Mouse (Mus musculus) layer of hippocampus, adult 11-12 months (tissue): ENCODE results near the gene Nek4.
A peak's percentile ranks its signal among the peaks of the same experiment; 100 is the strongest.

Experiments used
- DNase-seq: peaks from one replicate; pipeline ENCODE4 v3.0.0; 2022; ENCODE audit warnings: low spot score

Nek4 gene

DNA sequence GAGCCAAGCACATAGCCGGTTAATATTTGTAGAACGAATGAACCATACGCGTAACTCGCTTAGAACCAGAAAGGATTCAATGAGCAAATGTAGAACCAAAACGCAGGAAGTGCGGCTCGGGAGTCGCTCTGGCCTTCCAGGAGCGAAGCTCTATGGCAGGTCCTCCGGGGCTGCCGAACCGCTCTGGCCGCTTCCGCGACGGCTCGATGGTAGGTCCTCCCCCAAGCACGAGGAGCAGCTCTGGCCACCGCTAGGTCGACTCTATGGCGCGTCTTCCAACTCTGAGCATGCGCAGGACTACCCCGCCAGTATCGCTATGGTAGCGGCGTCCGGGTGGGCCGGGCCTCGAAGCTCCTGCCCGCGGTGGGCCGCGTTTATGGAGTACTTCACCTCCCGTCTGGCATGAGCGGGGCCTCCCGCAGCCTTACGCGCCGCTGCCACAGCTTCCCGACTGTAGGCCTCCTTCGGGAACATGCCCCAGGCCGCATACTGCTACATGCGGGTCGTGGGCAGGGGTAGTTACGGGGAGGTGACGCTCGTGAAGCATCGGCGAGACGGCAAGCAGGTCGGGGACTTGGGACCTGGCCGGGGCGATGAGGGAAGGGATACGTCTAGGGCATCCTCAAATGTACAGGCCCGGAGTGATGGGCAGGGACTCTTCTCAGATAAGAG, at the start of gene Nek4:
TSS of gene Nek4 (plus strand) at position 224 of the 672 bp plus-strand sequence.
- peak; percentile 96 for DNase-seq

GRCm38 (mm10) chr14:30902628-30903027, 48.5 kb upstream of the Nek4 start:
- DNase-seq = no peak

DNA sequence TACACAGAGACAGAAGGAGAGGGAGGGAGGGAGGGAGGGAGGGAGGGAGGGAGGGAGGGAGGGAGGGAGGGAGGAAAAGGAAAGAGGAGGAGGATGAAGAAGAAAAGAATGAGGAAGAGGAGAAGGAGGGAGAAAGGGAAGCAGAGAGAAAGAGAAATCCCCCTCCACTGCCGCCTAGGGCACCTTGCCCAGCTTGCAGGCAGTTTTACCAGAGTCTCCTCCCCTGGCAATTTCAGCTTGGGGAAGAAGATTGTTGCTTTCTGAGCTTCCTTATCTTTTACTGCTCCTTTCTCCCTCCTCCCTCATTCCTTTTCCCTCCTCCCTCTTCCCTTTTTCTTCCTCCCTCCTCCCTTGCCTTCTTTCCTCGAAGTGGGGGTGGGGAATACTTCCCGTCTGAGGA, 48.1 kb upstream of the Nek4 start:
- DNase-seq = no peak

DNA sequence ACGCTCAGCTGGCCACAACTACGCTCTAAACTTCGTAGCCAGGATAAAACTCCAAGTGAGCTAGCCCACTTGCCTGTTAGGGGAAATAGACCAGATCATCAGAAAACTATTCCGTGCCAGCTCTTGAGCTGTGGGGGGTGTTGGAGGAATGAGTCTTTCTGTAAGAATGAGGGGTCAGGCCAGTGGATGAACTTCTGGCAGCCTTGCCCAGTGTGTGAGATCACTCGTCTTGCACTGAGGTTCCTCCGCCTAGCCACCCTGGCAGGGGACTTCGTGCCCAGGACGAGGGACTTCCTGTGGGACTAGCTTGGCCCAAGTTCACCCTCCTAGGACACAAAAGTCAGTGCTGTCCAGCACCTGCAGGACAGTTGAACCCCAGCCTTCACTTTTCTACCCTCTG, 46.9 kb upstream of the Nek4 start:
- DNase-seq = no peak

- DNase-seq = no peak
Observed at GRCm38 (mm10) chr14:30906001-30906400, 45.2 kb upstream of the Nek4 start.

DNA sequence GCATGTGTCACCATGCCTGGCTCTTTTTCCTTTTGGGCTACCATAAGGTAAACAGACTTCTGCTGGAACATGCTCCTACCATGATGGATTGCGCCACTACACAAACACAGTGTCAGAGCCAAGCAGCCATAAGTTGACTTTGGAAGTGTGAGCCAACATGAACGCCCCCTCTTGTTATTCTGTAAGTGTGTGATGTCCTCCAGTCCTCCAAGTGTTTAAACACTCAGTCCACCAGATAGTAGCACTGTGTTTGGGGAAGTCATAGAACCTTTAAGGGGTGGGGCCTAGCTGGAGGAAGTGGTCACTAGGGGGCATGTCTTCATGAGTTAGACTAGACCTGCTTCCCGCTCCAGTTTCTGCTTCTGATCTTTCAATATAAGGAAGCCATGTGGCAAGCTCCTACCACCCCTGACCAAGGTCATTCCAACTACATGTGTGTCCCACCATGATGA, 43.3 kb upstream of the Nek4 start:
- peak; percentile 21 for DNase-seq

DNA sequence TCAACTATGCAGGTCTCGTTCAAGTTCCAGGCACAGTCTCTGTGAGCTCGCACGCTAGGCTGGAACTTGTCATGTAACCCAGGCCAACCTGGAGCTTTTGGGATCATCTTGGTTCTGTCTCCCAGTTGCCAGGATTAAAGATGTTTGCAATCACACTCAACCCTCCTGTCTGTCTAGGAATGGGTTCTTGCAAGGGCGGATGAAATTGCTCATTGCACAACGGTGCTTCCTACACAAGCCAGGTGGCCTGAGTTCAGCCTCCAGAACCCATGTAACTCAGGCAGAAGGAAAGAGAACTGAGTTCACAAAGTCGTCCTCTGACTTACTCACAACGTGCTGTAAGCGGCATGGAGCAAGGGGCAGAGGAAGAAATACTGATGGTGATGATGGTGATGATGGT, 40.0 kb upstream of the Nek4 start:
- no peak for DNase-seq

DNA sequence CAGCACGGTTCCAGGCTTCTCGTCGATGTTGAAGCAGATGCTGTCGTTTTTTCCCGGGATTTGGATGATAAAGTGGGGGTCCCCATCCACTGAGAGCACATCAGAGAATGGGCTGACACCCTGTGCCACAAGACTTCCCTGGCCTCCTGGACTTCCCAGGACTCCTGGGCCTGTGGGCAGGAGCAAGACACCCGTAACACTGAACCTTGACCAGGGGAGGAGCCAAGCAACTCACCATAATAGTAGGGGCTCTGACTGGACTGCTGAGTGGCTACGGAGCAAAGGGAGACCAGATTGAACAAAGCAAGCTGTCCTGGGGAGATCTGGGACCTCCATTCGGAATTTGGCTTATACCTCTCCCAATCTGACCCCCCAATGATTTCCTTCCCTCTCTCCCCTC, 38.5 kb upstream of the Nek4 start:
- no peak for DNase-seq

- no peak for DNase-seq
Observed at GRCm38 (mm10) chr14:30913404-30913803, 37.8 kb upstream of the Nek4 start.

DNA sequence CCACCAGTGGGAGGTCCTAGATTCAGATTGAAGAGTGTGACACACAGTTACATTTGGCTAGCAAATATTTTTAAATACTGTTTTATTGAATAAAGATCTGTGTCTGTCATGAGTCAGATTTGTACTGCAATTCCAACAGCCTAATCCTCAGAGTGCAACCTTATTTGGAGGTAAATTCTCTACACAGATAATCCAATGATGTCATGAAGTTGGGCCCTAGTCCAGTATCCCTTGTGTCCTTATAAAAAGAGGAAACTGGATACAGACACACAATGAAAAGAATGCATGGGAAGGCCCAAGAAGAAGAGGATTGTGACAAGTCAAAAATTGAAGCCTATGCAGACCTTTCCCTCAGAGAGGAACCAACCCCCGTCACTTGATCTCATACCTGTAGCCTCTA, 34.7 kb upstream of the Nek4 start:
- no peak for DNase-seq

GRCm38 (mm10) chr14:30922053-30922670, 29.0 kb upstream of the Nek4 start:
- no peak for DNase-seq

GRCm38 (mm10) chr14:30923375-30924105, 27.6 kb upstream of the Nek4 start, which contains the start of gene Itih3:
Gene Itih3 (minus strand): TSS chr14:30923760.
- peak; percentile 35 for DNase-seq

GRCm38 (mm10) chr14:30925492-30925891, 25.7 kb upstream of the Nek4 start:
- no peak for DNase-seq

- no peak for DNase-seq
Observed at GRCm38 (mm10) chr14:30930386-30930785, 20.8 kb upstream of the Nek4 start.

DNA sequence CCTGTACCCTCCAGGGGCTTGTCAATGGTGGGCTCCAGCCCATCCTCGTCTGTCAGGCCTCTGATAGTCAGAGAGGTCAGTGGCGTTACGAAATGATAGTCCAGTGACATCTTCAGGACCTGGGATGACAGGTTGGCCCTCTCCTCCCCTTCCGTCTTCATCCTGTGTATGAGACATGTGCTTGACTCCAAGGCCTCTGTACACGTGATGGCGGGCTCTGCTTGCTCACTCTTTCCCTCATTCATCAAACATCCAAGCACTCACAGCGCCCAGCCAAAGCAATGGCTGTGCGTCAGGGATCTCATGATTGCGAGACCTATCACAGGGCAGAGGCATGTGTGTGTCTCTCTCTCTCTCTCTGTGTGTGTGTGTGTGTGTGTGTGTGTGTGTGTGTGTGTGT, 17.8 kb upstream of the Nek4 start:
- DNase-seq = no peak

DNA sequence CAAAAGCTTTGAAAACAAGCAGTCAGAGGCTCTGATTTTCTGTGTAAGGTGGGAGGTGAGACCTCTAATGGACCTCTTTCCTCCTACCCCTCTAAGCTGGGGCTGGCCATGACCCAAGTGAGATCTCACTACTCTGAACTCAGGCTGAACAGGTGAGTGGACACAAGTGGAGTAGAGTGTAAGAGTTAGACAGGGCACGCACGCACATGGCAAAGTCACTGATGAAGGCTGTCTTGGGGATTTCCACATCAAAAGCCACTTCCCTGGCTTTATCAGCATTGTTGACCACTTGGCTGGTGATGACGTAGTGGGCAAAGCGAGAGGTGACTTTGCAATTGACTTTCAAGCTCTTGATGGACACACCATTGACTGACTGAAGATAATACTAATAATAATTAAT, 8.9 kb upstream of the Nek4 start:
- no peak for DNase-seq

DNA sequence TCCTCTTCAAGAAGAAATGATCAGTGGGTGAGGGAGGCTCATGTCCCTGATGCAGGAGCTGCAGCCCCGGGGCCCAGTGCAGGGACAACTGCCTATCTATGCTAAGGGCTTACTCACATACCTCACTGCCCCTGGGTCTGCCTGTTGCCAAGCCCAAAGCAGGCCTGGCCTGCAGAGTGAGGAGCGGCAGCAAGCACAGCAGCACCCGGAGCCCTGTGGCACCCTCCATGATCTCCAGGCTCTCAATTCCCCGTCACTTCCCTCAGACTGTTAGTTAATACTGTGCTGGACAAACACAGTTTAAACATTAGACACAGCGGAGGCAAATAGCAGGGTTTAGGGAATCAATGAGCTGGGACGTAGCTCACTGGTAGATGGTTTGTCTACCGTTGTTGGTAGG, 8.1 kb upstream of the Nek4 start, which contains the start of gene Itih1:
TSS of gene Itih1 (minus strand) at position 252 of the 400 bp plus-strand sequence.
- no peak for DNase-seq

GRCm38 (mm10) chr14:30943860-30944674, 7.1 kb upstream of the Nek4 start:
- DNase-seq = peak; percentile 75

- no peak for DNase-seq
Observed at GRCm38 (mm10) chr14:30944745-30945144, 6.4 kb upstream of the Nek4 start.

DNA sequence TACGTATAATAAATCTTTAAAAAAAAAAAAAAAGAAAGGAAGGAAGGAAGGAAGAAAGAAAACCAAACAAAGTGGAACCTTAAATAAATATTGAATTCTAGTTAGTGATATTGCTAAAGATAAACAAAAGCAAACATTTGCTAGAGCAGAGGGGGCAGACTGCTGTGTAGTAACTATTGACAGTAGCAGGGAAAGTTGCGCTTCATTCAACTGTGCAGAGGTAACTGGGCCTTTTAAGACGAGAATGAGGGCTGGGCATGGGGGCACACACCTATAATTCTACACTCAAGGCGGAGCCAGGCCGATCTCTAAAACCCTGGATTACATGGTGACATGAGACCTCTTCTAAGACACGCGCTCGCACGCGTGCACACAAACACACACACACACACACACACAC, 1.2 kb upstream of the Nek4 start:
- no peak for DNase-seq

- DNase-seq = no peak
Observed at GRCm38 (mm10) chr14:30958517-30958916, 7.3 kb downstream of the Nek4 start.

DNA sequence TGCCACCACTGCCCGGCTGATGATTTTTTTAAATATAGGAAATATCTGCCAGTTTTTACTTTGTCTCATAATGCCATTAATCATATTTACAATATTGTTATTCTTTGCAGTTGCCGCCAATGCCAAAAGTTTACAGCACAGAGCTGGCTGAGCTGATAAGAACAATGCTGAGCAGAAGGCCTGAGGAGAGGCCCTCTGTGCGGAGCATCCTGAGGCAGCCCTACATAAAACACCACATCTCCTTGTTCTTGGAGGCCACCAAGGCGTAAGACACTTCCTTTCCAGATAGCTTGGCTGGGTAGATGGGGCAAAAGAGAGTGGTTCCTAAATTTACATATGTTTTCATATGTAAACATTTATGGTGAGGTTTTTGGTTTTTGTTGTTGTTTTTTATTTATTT, 7.9 kb downstream of the Nek4 start:
- no peak for DNase-seq
